Mouse (Mus musculus) kidney, adult 9 months (tissue): ENCODE data around the gene Adarb1.

Source experiments
- DNase-seq: peaks from one replicate; pipeline ENCODE4 v3.0.0; 2022

The Adarb1 gene

GRCm38 (mm10) chr10:77258704-77259621, 159.1 kb downstream of the Adarb1 start, which contains the start of gene Pofut2:
Gene Pofut2 (plus strand): TSS chr10:77259218.
- DNase-seq = peak; percentile 96

- no peak for DNase-seq
Observed at GRCm38 (mm10) chr10:77258041-77258590, 160.0 kb downstream of the Adarb1 start.

GRCm38 (mm10) chr10:77255676-77256075, 162.4 kb downstream of the Adarb1 start:
- no peak for DNase-seq

- no peak for DNase-seq
Observed at GRCm38 (mm10) chr10:77255231-77255630, 162.8 kb downstream of the Adarb1 start.

- peak; percentile 84 for DNase-seq
Observed at GRCm38 (mm10) chr10:77252790-77253189, 165.3 kb downstream of the Adarb1 start.

- DNase-seq = peak; percentile 40
Observed at GRCm38 (mm10) chr10:77251784-77252539, 166.1 kb downstream of the Adarb1 start.

GRCm38 (mm10) chr10:77251223-77251783, 166.8 kb downstream of the Adarb1 start:
- no peak for DNase-seq

- DNase-seq = no peak
Observed at GRCm38 (mm10) chr10:77247707-77248106, 170.4 kb downstream of the Adarb1 start.

- DNase-seq = no peak
Observed at GRCm38 (mm10) chr10:77247048-77247447, 171.0 kb downstream of the Adarb1 start.

- DNase-seq = no peak
Observed at GRCm38 (mm10) chr10:77244777-77245176, 173.3 kb downstream of the Adarb1 start.

- DNase-seq = no peak
Observed at GRCm38 (mm10) chr10:77243572-77244161, 174.4 kb downstream of the Adarb1 start.

- no peak for DNase-seq
Observed at GRCm38 (mm10) chr10:77242871-77243270, 175.2 kb downstream of the Adarb1 start.

- no peak for DNase-seq
Observed at GRCm38 (mm10) chr10:77242396-77242795, 175.7 kb downstream of the Adarb1 start.

GRCm38 (mm10) chr10:77240764-77241163, 177.3 kb downstream of the Adarb1 start:
- DNase-seq = peak; percentile 33
